Mouse (Mus musculus) layer of hippocampus, adult 8-10 months (tissue): ENCODE measurements at regions not wholly inside any gene's neighbourhood (a gene's known extent, or its start where the extent isn't known, plus 50 kb on each side); places are given as distances from the start of the nearest gene placed in this dataset.

Experiments used
- DNase-seq, 2 experiments: peaks; one replicate each; pipeline ENCODE4 v3.0.0; 2022; ENCODE audit warnings: low spot score in 2 of 2

- DNase-seq, result no peak
These were observed 212.5 kb upstream of the Ccdc122 start for GRCm38 (mm10) chr14:76824066-76824465.

- no peak for DNase-seq
These were observed 213.7 kb upstream of the Ccdc122 start for GRCm38 (mm10) chr14:76822766-76823325.

DNA sequence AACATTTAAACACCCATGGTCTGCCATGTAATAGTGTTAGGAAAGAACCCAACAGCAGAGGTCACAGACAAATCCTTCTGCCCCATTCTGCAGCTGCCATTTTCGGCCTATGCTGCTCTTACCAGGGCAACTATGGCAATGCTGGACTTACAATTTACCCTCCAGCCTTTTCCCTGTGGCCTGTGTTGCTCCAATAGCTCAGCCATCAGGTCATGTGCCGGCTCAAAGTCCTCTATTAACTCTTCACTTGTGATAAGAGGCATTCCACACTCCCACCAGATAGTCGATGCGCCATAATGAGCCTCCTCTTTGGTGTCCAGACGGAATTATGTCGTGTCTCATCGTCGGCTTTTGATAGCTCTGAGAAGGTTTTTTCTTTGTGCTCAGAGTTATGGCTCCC lies 214.7 kb upstream of the Ccdc122 start:
- DNase-seq, result no peak

DNA sequence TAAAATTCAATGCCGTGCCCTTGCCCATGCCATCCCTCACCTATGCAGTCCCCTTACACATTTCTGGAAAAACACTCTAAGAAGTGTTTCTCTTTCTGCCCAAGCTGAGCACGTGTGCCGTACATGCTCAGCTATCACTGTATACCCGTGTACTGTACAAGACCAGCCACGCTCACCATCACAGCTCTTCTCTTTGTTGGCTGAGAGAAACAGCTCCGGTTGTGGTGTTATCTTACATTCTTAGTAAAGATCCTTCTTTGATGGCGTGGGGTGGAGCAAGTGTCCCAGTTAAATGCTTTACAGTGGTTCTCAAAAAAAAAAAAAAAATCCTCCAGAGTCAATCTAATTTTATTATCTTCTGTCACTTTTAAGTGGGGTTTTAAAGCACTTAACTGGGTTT lies 215.1 kb upstream of the Ccdc122 start:
- no peak for DNase-seq

GRCm38 (mm10) chr14:76820989-76821388 lies 215.6 kb upstream of the Ccdc122 start:
- DNase-seq, result no peak

- peak; percentile 83 for DNase-seq
These were observed 216.9 kb upstream of the Ccdc122 start for GRCm38 (mm10) chr14:76819690-76820089.

DNA sequence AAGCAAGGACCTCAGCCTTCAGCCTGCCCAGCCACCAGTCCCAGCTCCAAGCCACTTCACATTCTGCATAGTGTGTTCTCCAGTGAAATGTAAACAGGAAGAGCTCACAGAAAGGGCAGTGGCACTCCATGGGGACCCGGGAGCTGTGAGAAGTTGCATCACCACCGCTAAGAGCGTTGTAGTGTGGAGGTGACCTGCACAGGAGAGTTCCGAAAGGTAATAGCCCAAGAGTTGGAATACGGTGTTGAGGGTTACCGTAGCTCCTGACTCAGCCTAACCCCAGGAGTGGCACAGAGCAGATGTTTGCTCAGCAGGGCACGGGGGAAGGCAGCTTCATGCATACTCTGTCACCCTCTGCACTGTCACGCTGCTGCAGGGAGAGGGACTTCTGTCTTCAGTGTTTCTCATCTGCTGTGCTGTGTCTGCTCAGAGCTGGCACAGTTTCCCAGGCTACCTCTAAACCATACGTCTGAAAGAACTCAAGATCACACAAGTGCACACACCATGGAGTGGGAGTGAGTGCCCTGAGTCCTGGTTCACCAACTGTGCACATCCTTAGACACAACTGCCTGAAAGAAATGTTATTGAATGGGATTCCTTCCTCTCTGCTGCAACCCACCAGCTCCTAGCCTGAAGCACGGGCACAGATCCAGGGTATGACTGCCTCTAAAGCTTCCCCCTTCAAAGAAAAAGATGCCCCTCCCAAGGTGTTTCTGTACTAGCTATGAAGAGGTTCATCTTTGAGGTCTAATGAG lies 218.1 kb upstream of the Ccdc122 start:
- DNase-seq, result no peak

- no peak for DNase-seq
These were observed 219.3 kb upstream of the Ccdc122 start for GRCm38 (mm10) chr14:76817189-76817772.

DNA sequence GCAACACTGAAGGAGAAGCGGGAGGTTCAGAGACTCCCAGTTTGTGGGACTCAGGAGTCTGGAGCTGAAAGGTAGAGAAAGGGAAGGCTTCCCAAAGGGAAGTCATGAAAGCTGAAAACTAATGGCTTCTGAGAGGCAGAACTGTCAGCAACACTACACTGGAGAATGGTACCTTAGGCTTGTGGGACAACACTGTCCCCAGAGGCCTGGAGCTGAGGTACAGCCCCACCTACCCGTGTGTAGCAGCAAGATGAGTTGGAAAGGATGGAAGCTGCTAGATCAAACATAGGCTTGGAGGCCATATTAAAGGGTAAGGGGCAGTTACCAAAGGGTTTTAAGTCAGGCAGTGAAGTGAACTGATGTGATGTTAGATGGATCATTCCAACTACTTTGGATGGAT lies 219.9 kb upstream of the Ccdc122 start:
- no peak for DNase-seq

GRCm38 (mm10) chr14:76812155-76812875 lies 224.3 kb upstream of the Ccdc122 start:
- DNase-seq, result no peak

- no peak for DNase-seq
These were observed 225.6 kb upstream of the Ccdc122 start for GRCm38 (mm10) chr14:76810697-76811589.

DNA sequence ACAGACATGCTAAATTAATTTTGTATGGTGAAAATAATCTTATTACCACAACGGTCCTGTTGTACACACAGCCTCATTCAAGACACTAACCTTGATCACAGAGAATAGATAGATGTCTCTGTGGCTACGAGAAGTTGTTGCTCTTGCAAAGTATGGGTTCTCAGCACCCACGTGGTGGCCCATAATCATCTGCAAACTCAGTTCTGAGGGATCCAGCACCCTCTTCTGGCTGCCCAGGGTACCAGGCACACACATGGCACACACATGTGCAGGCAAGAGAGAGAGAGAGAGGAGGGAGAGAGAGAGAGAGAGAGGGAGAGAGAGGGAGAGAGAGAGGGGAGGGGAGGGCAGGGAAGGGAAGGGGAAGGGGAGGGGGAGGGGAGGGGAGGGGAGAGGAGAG lies 226.5 kb upstream of the Ccdc122 start:
- DNase-seq, result no peak

DNA sequence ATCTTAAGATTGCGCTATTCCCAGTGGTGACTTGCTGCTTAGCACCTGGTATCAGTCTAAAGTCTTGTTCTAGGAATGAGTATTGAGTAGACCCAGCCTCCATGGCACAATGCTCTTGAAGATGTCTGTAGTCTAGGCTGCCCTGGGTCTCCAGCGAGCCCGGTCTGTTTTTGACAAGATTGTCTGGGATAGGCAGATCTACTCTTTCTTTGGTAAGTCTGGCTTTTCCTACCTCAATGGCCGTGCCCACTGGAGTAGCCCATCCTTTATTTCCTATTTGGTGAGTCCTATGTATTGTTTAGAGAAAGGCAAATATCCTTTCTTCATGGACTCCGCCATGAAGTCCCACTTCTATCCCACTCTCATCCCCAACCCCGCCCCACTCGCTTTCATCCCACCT lies 227.2 kb upstream of the Ccdc122 start:
- DNase-seq, result no peak

- no peak for DNase-seq
These were observed 231.3 kb upstream of the Ccdc122 start for GRCm38 (mm10) chr14:76805151-76805785.

- DNase-seq, result no peak
These were observed 232.0 kb upstream of the Ccdc122 start for GRCm38 (mm10) chr14:76804447-76805150.

DNA sequence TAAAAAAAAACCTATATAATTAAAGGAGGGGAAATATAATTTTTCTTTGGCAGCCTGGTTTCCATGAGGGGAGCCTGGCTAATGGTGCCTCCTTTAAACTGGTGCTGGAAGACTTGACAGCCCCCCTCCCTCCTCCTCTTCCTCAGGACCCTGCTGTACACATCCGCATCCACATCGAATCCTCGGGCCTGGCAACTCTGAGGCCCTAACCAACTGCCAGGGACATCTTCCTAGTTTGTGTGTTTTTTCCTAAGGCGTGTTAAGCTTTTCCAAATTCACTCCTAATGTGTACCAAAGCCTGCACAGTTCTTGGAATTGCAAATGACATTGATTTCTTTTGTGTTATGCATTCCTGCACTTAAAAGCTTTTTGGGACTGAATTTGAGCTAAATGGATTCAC lies 236.4 kb upstream of the Ccdc122 start:
- no peak for DNase-seq

- DNase-seq, result no peak
These were observed 236.8 kb upstream of the Ccdc122 start for GRCm38 (mm10) chr14:76799741-76800140.

DNA sequence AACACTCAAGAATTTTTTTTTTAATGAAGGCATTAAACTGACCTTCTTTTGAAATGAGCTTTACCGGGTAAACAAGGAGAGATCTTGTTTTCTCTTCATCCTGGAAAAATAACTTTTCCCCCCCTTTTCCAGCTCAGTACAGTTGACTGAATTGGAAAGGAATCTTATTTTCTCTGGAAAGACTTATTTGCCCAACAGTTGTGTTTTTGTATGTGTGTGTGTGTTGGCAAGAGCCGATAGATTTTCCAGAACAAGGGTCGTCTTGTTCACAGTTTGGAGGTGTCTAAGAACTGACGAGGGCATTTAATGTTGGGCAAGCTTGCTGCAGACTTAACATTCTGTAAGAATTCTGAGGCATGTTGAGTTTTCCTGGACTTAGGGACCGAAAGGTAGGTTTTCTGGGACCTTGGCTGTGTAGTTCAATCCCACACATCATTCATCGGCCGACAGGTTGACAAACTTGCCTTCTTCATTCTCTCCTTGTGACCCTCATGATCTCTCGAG lies 237.6 kb upstream of the Ccdc122 start:
- DNase-seq, result no peak

- DNase-seq, result no peak
These were observed 238.1 kb upstream of the Ccdc122 start for GRCm38 (mm10) chr14:76798488-76798887.

DNA sequence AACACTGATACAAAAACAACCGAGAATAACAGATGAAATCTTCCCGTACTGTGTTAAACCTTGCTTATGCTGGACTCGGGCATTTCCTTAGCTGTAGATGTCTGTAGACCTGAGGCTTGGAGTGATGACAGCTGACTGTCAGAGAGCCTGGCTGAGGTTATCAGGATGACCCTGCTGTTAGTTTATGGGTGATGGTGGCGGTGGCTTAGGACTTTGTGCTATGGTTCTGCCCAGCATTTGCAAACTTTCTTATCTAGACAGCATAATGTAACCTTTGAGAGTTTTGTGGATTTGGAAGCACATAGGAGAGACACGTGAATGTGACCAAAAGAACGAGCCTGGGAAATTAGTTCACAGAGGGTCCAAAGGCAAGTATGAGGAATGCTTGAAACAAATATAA lies 239.1 kb upstream of the Ccdc122 start:
- no peak for DNase-seq
